Mouse (Mus musculus) sigmoid colon, adult 10 weeks (tissue): ENCODE measurements around the gene Olfr1388. TPM values are rescaled to one million over a fixed set of nuclear protein-coding genes. Genes with fewer than 3 reads are reported as not detected.

Source experiments
- polyA plus RNA-seq: library from polyadenylated mRNA; stranded (reverse); fragments of 350-450 nt; fragmentation: Illumina TruSeq; extraction: RNeasy Lipid Tissue Mini Kit (QIAGEN cat#74804); gene quantifications from one replicate; pipeline ENCODE4 v1.2.3, GENCODE M21; 2014; ENCODE audit warnings: low read depth, low replicate concordance

The Olfr1388 gene
- polyA plus RNA-seq: not detected

GRCm38 (mm10) chr11:49436411-49436810 is at the start of gene Olfr1388:
Olfr1388 (plus strand) TSS chr11:49436624.

GRCm38 (mm10) chr11:49422767-49423166 is 13.7 kb upstream of the Olfr1388 start, which contains the start of gene Olfr1389:
Olfr1389 (plus strand) TSS chr11:49423067.

GRCm38 (mm10) chr11:49455043-49455442 is 18.6 kb downstream of the Olfr1388 start, which contains the start of gene Olfr1387:
Olfr1387 (plus strand) TSS chr11:49455343.

GRCm38 (mm10) chr11:49464746-49465145 is 28.3 kb downstream of the Olfr1388 start, which contains the start of gene Olfr1386:
Olfr1386 (plus strand) TSS chr11:49465046.

GRCm38 (mm10) chr11:49488770-49489169 is 52.3 kb downstream of the Olfr1388 start, which contains the start of gene Olfr1385:
Olfr1385 (plus strand) TSS chr11:49489070.

Other genes starting within 250 kb of the Olfr1388 start
- 4.3 TPM for gene Btnl9, start 249.5 kb upstream of the Olfr1388 start, polyA plus RNA-seq
- 137 TPM for gene Zfp62, start 233.3 kb upstream of the Olfr1388 start, polyA plus RNA-seq
- 26.3 TPM for gene Mgat1, start 192.4 kb upstream of the Olfr1388 start, polyA plus RNA-seq
- gene Olfr1393, start 158.3 kb upstream of the Olfr1388 start, polyA plus RNA-seq: not detected
- gene Olfr1392, start 151.3 kb upstream of the Olfr1388 start, polyA plus RNA-seq: not detected
- gene Olfr10, start 131.9 kb upstream of the Olfr1388 start, polyA plus RNA-seq: not detected
- not detected for gene Olfr1391, start 113.9 kb upstream of the Olfr1388 start, polyA plus RNA-seq
- gene Olfr1390, start 101.4 kb upstream of the Olfr1388 start, polyA plus RNA-seq: not detected
- not detected for gene Olfr1389, start 13.6 kb upstream of the Olfr1388 start, polyA plus RNA-seq
- not detected for gene Olfr1387, start 18.7 kb downstream of the Olfr1388 start, polyA plus RNA-seq
- not detected for gene Olfr1386, start 28.4 kb downstream of the Olfr1388 start, polyA plus RNA-seq
- gene Olfr1385, start 52.4 kb downstream of the Olfr1388 start, polyA plus RNA-seq: not detected
- not detected for gene Olfr1384, start 70.1 kb downstream of the Olfr1388 start, polyA plus RNA-seq
- gene Olfr1383, start 83.0 kb downstream of the Olfr1388 start, polyA plus RNA-seq: not detected
- gene Olfr1382, start 91.6 kb downstream of the Olfr1388 start, polyA plus RNA-seq: not detected
- not detected for gene Olfr1381, start 106.8 kb downstream of the Olfr1388 start, polyA plus RNA-seq
- not detected for gene Olfr1380, start 120.3 kb downstream of the Olfr1388 start, polyA plus RNA-seq
- 1.1 TPM for gene Flt4, start 172.6 kb downstream of the Olfr1388 start, polyA plus RNA-seq
- not detected for gene Scgb3a1, start 227.0 kb downstream of the Olfr1388 start, polyA plus RNA-seq